Mouse (Mus musculus): ENCODE measurements around the gene Rabgap1l. TPM values are rescaled to one million over a fixed set of nuclear protein-coding genes. Genes with fewer than 3 reads are reported as not detected.

The Rabgap1l gene
- polyA plus RNA-seq, 1 experiment = 85.7 TPM

DNA sequence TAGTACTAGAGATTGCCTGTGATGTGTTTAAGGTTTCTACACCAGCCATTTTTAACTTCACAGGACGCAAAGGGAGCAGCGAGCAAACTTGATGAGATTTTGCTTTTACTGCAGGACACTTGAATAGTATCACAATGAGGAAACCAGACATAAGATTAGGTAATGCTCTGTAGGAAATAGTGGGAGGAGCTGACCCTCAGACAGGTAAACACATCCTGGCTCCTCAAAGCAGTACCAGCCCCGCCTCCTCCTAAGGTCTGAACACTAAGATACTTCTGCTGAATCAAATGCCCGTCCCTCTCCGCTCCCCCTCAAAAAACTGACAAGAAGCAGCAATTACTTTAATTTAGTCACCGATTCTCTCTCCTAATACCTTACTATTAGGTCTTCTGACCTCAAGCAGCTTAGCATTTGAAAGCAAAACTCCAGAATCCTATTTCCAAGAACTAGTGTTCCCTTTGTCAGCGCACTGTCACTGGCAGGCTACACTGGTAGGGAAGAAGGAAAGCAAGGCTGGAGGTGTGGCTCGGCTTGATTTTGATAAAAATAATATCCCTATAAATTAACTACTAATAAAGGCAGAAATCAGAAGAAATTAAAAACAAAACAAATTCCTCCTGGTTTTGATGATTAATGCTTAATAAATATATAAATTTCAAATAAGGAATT is 474.8 kb downstream of the Rabgap1l start:
- TF ChIP-seq GATA1 (IDR thresholded peaks at IDR 0.05; ENCODE audit: borderline replicate concordance, low read length) (no peak), FLI1 (IDR thresholded peaks at IDR 0.05; ENCODE audit: low read length) (no peak)
- no peaks in the 10 kb centered on the region for H3K27me3 ChIP-seq (replicated peaks)
- peaks cover 13% of the 10 kb centered on the region for H3K36me3 ChIP-seq (replicated peaks; ENCODE audit: low read length)
- H3K4me1 ChIP-seq = peaks cover 13% of the 10 kb centered on the region
- H3K9me3 ChIP-seq = peaks cover 4% of the 10 kb centered on the region; the same call in 1 of the 2 replicates
- no peak overlapping the region for H3K4me3 ChIP-seq (replicated peaks)

GRCm38 (mm10) chr1:160316239-160316638 is 476.8 kb downstream of the Rabgap1l start:
- TF ChIP-seq GATA1 (IDR thresholded peaks at IDR 0.05; ENCODE audit: borderline replicate concordance, low read length) (no peak), FLI1 (IDR thresholded peaks at IDR 0.05; ENCODE audit: low read length) (no peak)
- no peak overlapping the region for H3K4me3 ChIP-seq (replicated peaks)
- peaks cover 13% of the 10 kb centered on the region for H3K36me3 ChIP-seq (replicated peaks; ENCODE audit: low read length)
- peaks cover 24% of the 10 kb centered on the region for H3K4me1 ChIP-seq
- H3K27me3 ChIP-seq (replicated peaks) = no peaks in the 10 kb centered on the region
- H3K9me3 ChIP-seq = peaks cover 4% of the 10 kb centered on the region; the same call in 1 of the 2 replicates

DNA sequence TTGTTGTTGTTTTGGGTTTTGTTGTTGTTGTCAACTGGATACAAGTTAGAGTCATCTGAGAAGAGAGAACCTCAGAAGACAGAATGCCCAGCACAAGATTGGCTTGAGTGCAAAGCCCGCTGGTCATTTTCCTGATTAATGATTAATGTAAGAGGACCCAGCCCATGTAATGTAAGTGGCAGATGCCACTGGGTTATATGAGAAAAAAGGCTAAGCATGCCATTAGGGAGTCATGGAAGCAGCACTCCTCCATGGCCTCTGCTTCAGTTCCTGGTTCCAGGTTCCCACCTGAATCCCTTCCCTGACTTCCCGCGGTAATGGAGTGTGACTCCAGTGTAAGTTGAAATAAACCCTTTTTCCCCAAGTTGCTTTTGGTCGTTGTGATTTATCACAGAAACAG is 480.4 kb downstream of the Rabgap1l start:
- Histone ChIP-seq H3K4me1 (peaks cover 52% of the 10 kb centered on the region), H3K9me3 (peaks cover 4% of the 10 kb centered on the region; the same call in 1 of the 2 replicates), H3K36me3 (replicated peaks; ENCODE audit: low read length) (peaks cover 13% of the 10 kb centered on the region), H3K4me3 (replicated peaks) (no peak overlapping the region), H3K27me3 (replicated peaks) (no peaks in the 10 kb centered on the region)
- TF ChIP-seq FLI1 (IDR thresholded peaks at IDR 0.05; ENCODE audit: low read length) (no peak), GATA1 (IDR thresholded peaks at IDR 0.05; ENCODE audit: borderline replicate concordance, low read length) (no peak)

DNA sequence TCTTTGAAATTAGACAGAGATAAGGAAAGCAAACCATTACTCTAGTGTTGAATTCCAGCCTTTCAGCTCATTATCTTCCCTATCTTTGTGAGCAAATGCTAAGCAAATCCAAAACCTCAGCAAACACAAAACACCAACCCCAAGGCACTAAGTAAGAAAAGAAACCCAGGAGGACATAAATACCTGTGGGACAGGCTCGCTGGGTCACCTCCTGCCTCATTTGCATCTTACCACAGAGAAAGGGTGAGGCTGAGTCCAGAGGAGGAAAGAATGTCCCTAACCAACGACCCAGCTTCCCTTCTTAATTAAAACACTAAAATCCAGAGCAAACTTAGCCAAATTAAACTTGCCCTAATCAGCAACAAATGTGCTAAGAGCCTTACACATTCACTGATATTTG is 481.1 kb downstream of the Rabgap1l start:
- H3K36me3 ChIP-seq (replicated peaks; ENCODE audit: low read length) = peaks cover 13% of the 10 kb centered on the region
- peaks cover 57% of the 10 kb centered on the region for H3K4me1 ChIP-seq
- H3K4me3 ChIP-seq (replicated peaks) = no peak overlapping the region
- no peak for TF ChIP-seq GATA1 (IDR thresholded peaks at IDR 0.05; ENCODE audit: borderline replicate concordance, low read length)
- TF ChIP-seq FLI1 (IDR thresholded peaks at IDR 0.05; ENCODE audit: low read length) = no peak
- no peaks in the 10 kb centered on the region for H3K27me3 ChIP-seq (replicated peaks)
- peaks cover 4% of the 10 kb centered on the region; the same call in 1 of the 2 replicates for H3K9me3 ChIP-seq

DNA sequence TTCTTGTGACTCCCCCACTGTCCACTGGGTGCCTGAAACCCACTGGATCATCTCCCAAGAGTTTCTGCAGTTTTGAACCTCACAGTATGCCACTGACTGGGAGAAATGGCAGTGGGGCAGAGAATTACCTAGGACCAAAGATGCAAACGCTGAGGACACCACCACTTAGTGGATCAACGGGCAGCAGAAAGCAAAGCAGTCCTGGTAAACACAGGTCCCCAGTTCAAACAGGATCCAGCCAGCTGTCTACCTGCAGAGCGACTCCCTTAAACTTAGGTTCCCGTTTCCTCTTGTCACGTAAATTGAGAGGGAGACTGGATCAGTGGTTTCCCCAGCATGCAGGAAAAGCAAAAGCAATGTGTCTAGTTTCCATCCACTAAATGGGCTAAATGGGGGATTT is 483.1 kb downstream of the Rabgap1l start:
- Histone ChIP-seq H3K4me1 (peaks cover 61% of the 10 kb centered on the region), H3K27me3 (replicated peaks) (no peaks in the 10 kb centered on the region), H3K4me3 (replicated peaks) (peak overlapping the region; percentile 65), H3K36me3 (replicated peaks; ENCODE audit: low read length) (peaks cover 2% of the 10 kb centered on the region), H3K9me3 (no peaks in the 10 kb centered on the region)
- TF ChIP-seq GATA1 (IDR thresholded peaks at IDR 0.05; ENCODE audit: borderline replicate concordance, low read length) (no peak), FLI1 (IDR thresholded peaks at IDR 0.05; ENCODE audit: low read length) (no peak)

DNA sequence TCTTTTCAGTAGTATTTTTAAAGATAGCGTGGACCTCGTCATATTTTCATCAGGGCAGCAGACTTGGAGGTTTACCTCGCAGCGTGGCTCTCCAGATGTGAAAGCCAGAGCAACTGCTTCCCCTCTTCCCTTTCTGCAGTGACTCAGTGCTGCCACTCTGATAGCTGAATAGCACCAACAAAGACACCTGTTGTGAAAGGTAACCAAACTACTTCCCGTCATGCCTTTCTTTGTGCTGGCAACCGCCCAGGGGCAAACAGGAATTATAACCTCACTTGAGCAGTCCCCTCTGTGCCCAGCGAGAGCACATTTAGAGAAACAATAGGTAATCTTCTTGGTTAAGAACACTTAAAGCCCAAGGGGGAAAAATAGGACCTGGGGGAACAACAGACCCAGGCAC is 484.0 kb downstream of the Rabgap1l start:
- H3K4me1 ChIP-seq = peaks cover 70% of the 10 kb centered on the region
- H3K27me3 ChIP-seq (replicated peaks) = no peaks in the 10 kb centered on the region
- peak overlapping the region; percentile 83 for H3K4me3 ChIP-seq (replicated peaks)
- no peak for TF ChIP-seq FLI1 (IDR thresholded peaks at IDR 0.05; ENCODE audit: low read length)
- TF ChIP-seq GATA1 (IDR thresholded peaks at IDR 0.05; ENCODE audit: borderline replicate concordance, low read length) = no peak
- H3K9me3 ChIP-seq = no peaks in the 10 kb centered on the region
- peaks cover 2% of the 10 kb centered on the region for H3K36me3 ChIP-seq (replicated peaks; ENCODE audit: low read length)

GRCm38 (mm10) chr1:160308498-160308897 is 484.5 kb downstream of the Rabgap1l start:
- peak overlapping the region; percentile 83 for H3K4me3 ChIP-seq (replicated peaks)
- peaks cover 7% of the 10 kb centered on the region for H3K36me3 ChIP-seq (replicated peaks; ENCODE audit: low read length)
- TF ChIP-seq GATA1 (IDR thresholded peaks at IDR 0.05; ENCODE audit: borderline replicate concordance, low read length) (no peak), FLI1 (IDR thresholded peaks at IDR 0.05; ENCODE audit: low read length) (no peak)
- no peaks in the 10 kb centered on the region for H3K9me3 ChIP-seq
- H3K4me1 ChIP-seq = peaks cover 73% of the 10 kb centered on the region
- no peaks in the 10 kb centered on the region for H3K27me3 ChIP-seq (replicated peaks)

DNA sequence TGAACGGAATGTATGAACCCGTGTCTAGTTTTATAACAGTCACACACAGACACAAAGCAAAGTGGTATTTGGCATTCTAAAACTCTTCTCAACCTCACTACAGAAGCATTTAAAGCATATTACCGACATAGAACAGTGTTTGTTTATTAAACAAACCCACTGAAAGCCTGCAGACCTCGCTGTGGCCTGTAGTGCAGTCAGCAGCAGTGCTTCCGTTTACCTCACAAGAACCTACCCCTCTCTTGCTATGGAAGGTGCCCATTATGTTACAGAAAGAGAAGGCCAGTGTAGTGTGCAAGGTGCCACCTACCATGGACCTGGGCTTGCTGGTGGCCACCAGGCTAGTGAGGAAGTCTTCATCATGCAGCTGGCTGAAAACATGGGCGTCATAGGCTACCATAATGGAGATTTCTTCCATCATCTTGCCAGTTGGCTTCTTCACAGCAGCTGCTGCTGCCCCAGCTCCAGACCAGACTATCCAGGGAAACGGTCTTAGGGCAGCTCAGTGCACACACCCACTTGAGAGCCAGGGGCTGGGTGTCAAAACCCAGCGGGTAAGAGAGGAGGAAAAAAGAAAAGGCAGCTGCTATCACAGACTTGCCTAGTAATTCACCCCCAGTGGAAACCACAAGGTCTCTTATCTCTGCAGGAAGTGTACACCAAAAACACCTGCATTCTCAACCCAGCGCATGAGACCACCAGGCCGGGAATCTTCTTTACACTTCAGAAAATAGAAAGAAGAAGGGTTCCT is 486.0 kb downstream of the Rabgap1l start:
- H3K4me1 ChIP-seq = peaks cover 79% of the 10 kb centered on the region
- peak overlapping the region; percentile 92 for H3K4me3 ChIP-seq (replicated peaks)
- peaks cover 18% of the 10 kb centered on the region for H3K36me3 ChIP-seq (replicated peaks; ENCODE audit: low read length)
- no peak for TF ChIP-seq GATA1 (IDR thresholded peaks at IDR 0.05; ENCODE audit: borderline replicate concordance, low read length)
- TF ChIP-seq FLI1 (IDR thresholded peaks at IDR 0.05; ENCODE audit: low read length) = no peak
- no peaks in the 10 kb centered on the region for H3K27me3 ChIP-seq (replicated peaks)
- no peaks in the 10 kb centered on the region for H3K9me3 ChIP-seq

- Histone ChIP-seq H3K27me3 (replicated peaks) (no peaks in the 10 kb centered on the region), H3K36me3 (replicated peaks; ENCODE audit: low read length) (peaks cover 20% of the 10 kb centered on the region), H3K4me1 (peaks cover 79% of the 10 kb centered on the region), H3K9me3 (no peaks in the 10 kb centered on the region), H3K4me3 (replicated peaks) (peak overlapping the region; percentile 92)
- TF ChIP-seq FLI1 (IDR thresholded peaks at IDR 0.05; ENCODE audit: low read length) = no peak
- no peak for TF ChIP-seq GATA1 (IDR thresholded peaks at IDR 0.05; ENCODE audit: borderline replicate concordance, low read length)
These were observed 486.7 kb downstream of the Rabgap1l start for GRCm38 (mm10) chr1:160306336-160306735.

DNA sequence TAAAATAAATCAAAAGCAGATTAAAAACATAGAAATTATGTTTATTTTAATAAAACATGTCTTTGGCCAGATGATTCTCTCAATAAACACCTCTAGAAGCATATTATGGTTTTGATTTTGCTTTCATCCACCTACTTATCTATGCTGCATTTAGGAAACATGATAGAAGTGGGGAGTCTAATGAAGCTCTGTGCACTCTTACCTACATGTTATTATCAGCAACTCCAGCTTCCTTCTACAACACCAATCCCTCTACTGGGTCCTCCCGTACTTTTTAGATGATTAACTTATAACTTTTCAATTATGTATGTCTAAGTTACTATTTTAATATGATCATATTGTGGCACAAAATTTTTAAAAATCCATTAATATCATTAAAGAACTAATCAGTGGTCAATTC is 487.2 kb downstream of the Rabgap1l start:
- no peak for TF ChIP-seq FLI1 (IDR thresholded peaks at IDR 0.05; ENCODE audit: low read length)
- no peak for TF ChIP-seq GATA1 (IDR thresholded peaks at IDR 0.05; ENCODE audit: borderline replicate concordance, low read length)
- H3K36me3 ChIP-seq (replicated peaks; ENCODE audit: low read length) = peaks cover 20% of the 10 kb centered on the region
- peaks cover 79% of the 10 kb centered on the region for H3K4me1 ChIP-seq
- H3K4me3 ChIP-seq (replicated peaks) = peak overlapping the region; percentile 92
- H3K27me3 ChIP-seq (replicated peaks) = no peaks in the 10 kb centered on the region
- no peaks in the 10 kb centered on the region for H3K9me3 ChIP-seq
